Mouse (Mus musculus) kidney, adult 2 months (tissue): ENCODE results near the gene Fam8a1.

ENCODE experiments used
- CTCF ChIP-seq: fragments of 200-500 bp; conservative IDR thresholded peaks from 2 replicates; pipeline ENCODE4 v1.5.1; 2011; ENCODE audit warnings: low read depth, mild to moderate bottlenecking, control low read depth, low read length, moderate library complexity, mixed read lengths; ENCODE audit not compliant: insufficient read depth, insufficient read length
- POLR2A ChIP-seq: fragments of 200-500 bp; IDR thresholded peaks from one replicate; pipeline ENCODE4 v1.6.1; 2011; ENCODE audit warnings: low read depth, low read length, control low read depth

- TF ChIP-seq POLR2A (no peak), CTCF (no peak)
Observed at GRCm38 (mm10) chr13:46652671-46653070, 16.7 kb upstream of the Fam8a1 start.
